Mouse (Mus musculus) embryonic facial prominence, embryonic 14.5 days (tissue): ENCODE data around the gene Gpr157. TPM values are rescaled to one million over a fixed set of nuclear protein-coding genes. Genes with fewer than 3 reads are reported as not detected.

ENCODE experiments used
- ATAC-seq: fragments of 200-750 bp; cut with Nextera tagmentation; 2 replicates; pipeline ENCODE4 v1.8.0; 2017; ENCODE audit warnings: low read depth, moderate number of reproducible peaks, moderate TSS enrichment
- DNase-seq: peaks from one replicate; pipeline ENCODE4 v3.0.0-alpha.2; 2015; ENCODE audit warnings: low spot score
- H3K27ac ChIP-seq: fragments of 300-500 bp; sonication (generic); replicated peaks from 2 replicates; pipeline ENCODE4 v1.5.1; 2014; ENCODE audit warnings: low read depth, mild to moderate bottlenecking, low read length, moderate library complexity
- H3K27me3 ChIP-seq: fragments of 300-500 bp; sonication (generic); replicated peaks from 2 replicates; pipeline ENCODE4 v1.6.1; 2014; ENCODE audit warnings: low read length; ENCODE audit not compliant: control insufficient read depth, insufficient read depth
- H3K36me3 ChIP-seq: fragments of 300-500 bp; sonication (generic); 2 replicates; pipeline ENCODE4 v1.6.1; 2014; ENCODE audit warnings: low read length, mixed read lengths; ENCODE audit not compliant: control insufficient read depth, insufficient read depth
- H3K4me1 ChIP-seq: fragments of 300-500 bp; sonication (generic); 2 replicates; pipeline ENCODE4 v1.6.1; 2014; ENCODE audit warnings: antibody characterized with exemption, low read length; ENCODE audit not compliant: control insufficient read depth, insufficient read depth
- H3K4me2 ChIP-seq: fragments of 300-500 bp; sonication (generic); 2 replicates; pipeline ENCODE4 v1.6.1; 2014; ENCODE audit warnings: low read depth, mild to moderate bottlenecking, low read length, moderate library complexity, mixed read lengths
- H3K4me3 ChIP-seq: fragments of 300-500 bp; sonication (generic); 2 replicates; pipeline ENCODE4 v1.5.1; 2014; ENCODE audit warnings: low read depth, mild to moderate bottlenecking, low read length
- H3K9ac ChIP-seq: fragments of 300-500 bp; sonication (generic); 2 replicates; pipeline ENCODE4 v1.6.1; 2014; ENCODE audit warnings: low read depth, mild to moderate bottlenecking, low read length, moderate library complexity, mixed read lengths
- H3K9me3 ChIP-seq: fragments of 300-500 bp; sonication (generic); 2 replicates; pipeline ENCODE4 v1.6.1; 2016; ENCODE audit warnings: low read length; ENCODE audit not compliant: control insufficient read depth
- WGBS: fragments of 180-500 bp; shearing (Covaris S2); extraction: QIAGEN DNeasy Blood & Tissue Kit; methylation state at CpG from one replicate; pipeline ENCODE4 v1.1.7; 2014; 5-methylcytosine and 5-hydroxymethylcytosine counted together
- polyA plus RNA-seq: library from polyadenylated mRNA; unstranded; fragments of >200 nt; fragmentation: Nextera tagmentation; extraction: Ambion mirVana; gene quantifications from 2 replicates; pipeline ENCODE4 v1.2.1, GENCODE M21; 2014

The Gpr157 gene
- polyA plus RNA-seq, 1 experiment from 2014 or later: 0.58 TPM

DNA sequence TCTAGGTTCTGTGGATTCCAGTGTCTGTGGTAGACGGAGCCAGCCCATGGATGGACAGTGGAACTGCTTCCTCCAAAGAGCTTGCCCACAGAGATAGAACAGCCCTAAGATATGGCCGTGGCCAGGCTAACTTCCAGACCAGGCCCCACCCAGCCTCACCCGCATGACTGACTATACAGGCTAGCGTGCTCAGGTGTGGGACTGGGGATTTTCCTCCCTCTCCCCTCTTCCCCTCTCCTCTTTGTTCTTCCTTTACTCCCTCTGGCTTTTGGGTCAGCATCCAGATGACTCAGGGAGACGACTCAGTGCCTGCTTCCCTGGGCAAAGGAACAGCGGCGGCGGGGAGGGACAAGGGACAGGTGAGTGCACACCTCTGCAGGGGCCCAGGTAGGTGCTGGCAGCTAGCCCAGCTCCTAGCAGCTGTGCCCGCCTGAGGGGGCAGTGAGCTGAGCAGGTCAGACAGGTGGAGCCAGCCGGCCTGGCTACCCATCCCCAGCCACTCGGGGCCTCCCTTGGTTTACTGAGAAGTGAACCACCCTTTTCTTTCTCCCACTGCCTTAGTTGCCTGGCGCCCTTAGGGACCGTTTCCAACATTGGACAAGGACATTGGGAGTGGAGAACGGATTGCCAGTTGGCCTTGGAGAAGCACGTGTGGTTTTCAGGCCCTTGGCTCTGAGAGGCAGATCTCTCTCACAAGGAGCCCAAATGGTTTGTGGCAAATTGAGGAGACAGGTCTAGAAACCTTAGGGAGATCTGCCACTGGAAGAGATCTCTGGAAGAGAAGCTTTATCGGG is 25.5 kb upstream of the Gpr157 start:
- Histone ChIP-seq H3K4me1 (peaks cover 14% of the 10 kb centered on the region), H3K9ac (no peak overlapping the region), H3K36me3 (peaks cover 3% of the 10 kb centered on the region; the same call in 1 of the 2 replicates), H3K27me3 (no peaks in the 10 kb centered on the region), H3K9me3 (no peaks in the 10 kb centered on the region), H3K27ac (peak overlapping the region; percentile 39), H3K4me3 (no peak overlapping the region), H3K4me2 (no peak overlapping the region)
- DNase-seq: peak; percentile 77
- 70% methylated on average over 15 of the region's 16 CpGs for WGBS
- ATAC-seq: peak; percentile 87

DNA sequence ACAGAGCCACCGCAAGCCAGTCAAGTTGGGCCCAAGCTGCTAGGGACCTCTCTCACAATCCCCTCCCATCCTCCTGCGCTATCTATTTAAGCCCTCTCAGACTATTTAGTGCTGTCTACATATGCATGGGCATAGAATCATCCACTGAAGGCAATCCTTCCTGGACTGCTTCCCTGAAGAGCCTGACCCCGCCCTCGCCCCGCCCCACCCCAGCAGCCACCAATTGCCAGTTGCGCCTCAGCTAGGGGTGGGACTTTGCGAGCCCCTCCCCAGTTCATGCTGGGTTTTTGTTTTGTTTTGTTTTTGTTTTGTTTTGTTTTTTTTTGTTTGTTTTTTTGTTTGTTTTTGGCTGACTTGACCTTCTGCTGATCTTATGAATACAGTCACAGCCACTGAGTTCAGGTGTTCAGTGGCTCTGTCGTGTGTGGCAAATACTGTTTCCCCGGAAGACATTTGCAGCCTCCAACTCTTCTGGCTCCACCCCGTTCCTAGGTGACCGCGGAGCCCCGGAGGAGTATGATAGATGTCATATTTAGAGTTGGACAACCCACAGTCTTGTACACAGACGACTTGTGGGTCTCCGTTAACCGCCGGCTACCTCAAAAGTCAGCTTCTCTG is 20.4 kb upstream of the Gpr157 start:
- 80% methylated on average over 17 of the region's 17 CpGs for WGBS
- 0 out of 2 replicates have a peak, but pooled peaks cover 4% of the 10 kb centered on the region for H3K4me1 ChIP-seq
- no peak overlapping the region for H3K4me2 ChIP-seq
- H3K36me3 ChIP-seq: no peaks in the 10 kb centered on the region
- DNase-seq (no peak), ATAC-seq (no peak)
- no peak overlapping the region for H3K27ac ChIP-seq
- no peaks in the 10 kb centered on the region for H3K9me3 ChIP-seq
- H3K9ac ChIP-seq: no peak overlapping the region
- H3K27me3 ChIP-seq: no peaks in the 10 kb centered on the region
- H3K4me3 ChIP-seq: no peak overlapping the region

GRCm38 (mm10) chr4:150068216-150068615 is 18.9 kb upstream of the Gpr157 start:
- ATAC-seq: no peak
- WGBS: 76% methylated on average over 12 of the region's 12 CpGs
- Histone ChIP-seq H3K4me3 (no peak overlapping the region), H3K4me2 (no peak overlapping the region), H3K36me3 (no peaks in the 10 kb centered on the region), H3K27me3 (no peaks in the 10 kb centered on the region), H3K9ac (no peak overlapping the region), H3K9me3 (no peaks in the 10 kb centered on the region), H3K27ac (no peak overlapping the region), H3K4me1 (no peaks in the 10 kb centered on the region)
- no peak for DNase-seq

DNA sequence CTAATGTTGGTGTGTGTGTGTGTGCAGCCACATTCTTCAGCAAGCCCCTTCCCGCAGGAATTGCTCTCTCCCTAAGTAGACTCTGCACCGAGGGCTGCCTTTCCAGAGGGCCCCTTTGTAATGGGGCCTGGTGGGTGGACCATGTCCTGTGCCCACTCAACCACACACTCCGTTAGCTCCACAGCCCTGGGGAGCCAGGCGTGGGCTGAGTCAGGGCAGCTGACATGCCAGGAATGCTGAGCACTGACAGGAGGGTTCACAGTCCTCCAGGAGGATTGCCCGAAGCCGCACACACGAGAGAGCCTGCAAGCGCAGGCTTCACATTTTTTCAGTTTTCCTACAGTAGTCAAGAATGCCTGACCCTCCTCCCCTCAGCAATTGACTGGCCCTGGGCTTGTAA is 17.0 kb upstream of the Gpr157 start:
- H3K36me3 ChIP-seq: no peaks in the 10 kb centered on the region
- no peak overlapping the region for H3K4me3 ChIP-seq
- WGBS: 26% methylated on average over 8 of the region's 8 CpGs
- no peaks in the 10 kb centered on the region; the same call in 1 of the 2 replicates for H3K4me1 ChIP-seq
- no peak overlapping the region for H3K4me2 ChIP-seq
- no peak overlapping the region; the same call in 1 of the 2 replicates for H3K9ac ChIP-seq
- H3K9me3 ChIP-seq: no peaks in the 10 kb centered on the region
- H3K27ac ChIP-seq: no peak overlapping the region
- DNase-seq (no peak), ATAC-seq (peak; percentile 60; the same call in 1 of the 2 replicates)
- H3K27me3 ChIP-seq: no peaks in the 10 kb centered on the region

- H3K9ac ChIP-seq: no peak overlapping the region
- no peak for DNase-seq
- H3K4me3 ChIP-seq: no peak overlapping the region
- H3K4me2 ChIP-seq: no peak overlapping the region
- 54% methylated on average over 15 of the region's 15 CpGs for WGBS
- no peak overlapping the region for H3K27ac ChIP-seq
- H3K36me3 ChIP-seq: no peaks in the 10 kb centered on the region
- no peaks in the 10 kb centered on the region for H3K9me3 ChIP-seq
- no peaks in the 10 kb centered on the region for H3K27me3 ChIP-seq
- no peaks in the 10 kb centered on the region; the same call in 1 of the 2 replicates for H3K4me1 ChIP-seq
- no peak for ATAC-seq
Observed at GRCm38 (mm10) chr4:150072416-150073101, 14.6 kb upstream of the Gpr157 start.

DNA sequence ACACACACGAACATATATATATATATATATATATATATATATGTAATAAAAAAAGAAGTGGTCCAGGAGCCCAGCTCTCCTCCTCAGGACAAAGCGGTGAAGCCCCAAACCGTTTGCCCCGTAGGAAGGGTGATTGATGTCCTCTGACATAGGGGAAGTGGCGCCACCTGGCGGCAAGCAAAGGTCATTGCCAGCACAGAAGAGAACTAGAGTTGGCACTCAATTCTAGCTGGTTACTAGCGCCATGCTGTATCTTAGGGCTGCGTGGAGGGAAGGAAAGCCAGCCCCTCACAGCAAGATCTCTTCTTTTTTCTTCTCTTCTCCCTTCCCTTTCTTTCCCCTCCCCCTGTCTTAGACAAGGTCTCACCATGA is 14.1 kb upstream of the Gpr157 start:
- Histone ChIP-seq H3K36me3 (no peaks in the 10 kb centered on the region), H3K9ac (no peak overlapping the region), H3K27me3 (no peaks in the 10 kb centered on the region), H3K9me3 (no peaks in the 10 kb centered on the region), H3K4me2 (no peak overlapping the region), H3K27ac (no peak overlapping the region), H3K4me1 (no peaks in the 10 kb centered on the region; the same call in 1 of the 2 replicates), H3K4me3 (no peak overlapping the region)
- DNase-seq: no peak
- 18% methylated on average over 8 of the region's 8 CpGs for WGBS
- no peak for ATAC-seq

- peak; percentile 81 for DNase-seq
- no peak overlapping the region for H3K27ac ChIP-seq
Observed at GRCm38 (mm10) chr4:150075350-150075749, 11.8 kb upstream of the Gpr157 start.

GRCm38 (mm10) chr4:150076147-150076546 is 11.0 kb upstream of the Gpr157 start:
- ATAC-seq (no peak), DNase-seq (peak; percentile 17)
- H3K9me3 ChIP-seq: no peaks in the 10 kb centered on the region
- no peaks in the 10 kb centered on the region for H3K36me3 ChIP-seq
- H3K4me2 ChIP-seq: no peak overlapping the region
- 34% methylated on average over 18 of the region's 18 CpGs for WGBS
- no peak overlapping the region for H3K4me3 ChIP-seq
- no peaks in the 10 kb centered on the region; the same call in 1 of the 2 replicates for H3K4me1 ChIP-seq
- no peak overlapping the region for H3K27ac ChIP-seq
- no peak overlapping the region for H3K9ac ChIP-seq
- no peaks in the 10 kb centered on the region for H3K27me3 ChIP-seq

More at GRCm38 (mm10) chr4:150075350-150075749, 11.8 kb upstream of the Gpr157 start:
- Histone ChIP-seq H3K4me2 (no peak overlapping the region), H3K36me3 (no peaks in the 10 kb centered on the region), H3K4me3 (no peak overlapping the region), H3K27me3 (no peaks in the 10 kb centered on the region), H3K4me1 (no peaks in the 10 kb centered on the region; the same call in 1 of the 2 replicates), H3K9ac (no peak overlapping the region), H3K9me3 (no peaks in the 10 kb centered on the region)
- WGBS: 69% methylated on average over 7 of the region's 7 CpGs
- ATAC-seq: peak; percentile 55; the same call in 1 of the 2 replicates
